ENCODE assay signal across 11 mouse cellular contexts in genomic region chr2:142058751-142059090, GRCm38 (mm10).
DNase-seq lines count a peak whose midpoint lies in the region; ATAC-seq and TF ChIP-seq lines count a peak whose summit lies in the region.
"Had no signal": no experiment of that assay in that cellular context is flagged by ENCODE, and none has a peak within 500 bp of the region (broad histone marks: within the 10 kb centered on the region; RNA-seq: fewer than 3 reads in every experiment).

No protein-coding gene starts in this region.

- no peak for ATAC-seq in heart, embryonic 16.5 days (replicated peaks; ENCODE audit: extremely low read depth, insufficient read depth, low FRiP score)
- 0 out of 2 replicates have a peak, but pooled peaks have one; percentile 29 for ATAC-seq in embryonic facial prominence, embryonic 15.5 days (ENCODE audit: insufficient number of reproducible peaks, low FRiP score, low TSS enrichment, low read depth)
- no peak for ATAC-seq in intestine, embryonic 14.5 days (replicated peaks; ENCODE audit: low FRiP score, low TSS enrichment, low read depth)
- 0 out of 2 replicates have a peak, but pooled peaks have one; percentile 31 for ATAC-seq in midbrain, postnatal 0 days (ENCODE audit: low FRiP score)
- no peak for ATAC-seq in CD4-positive, CD25-positive, alpha-beta regulatory T cell, adult 4 months

- no peak overlapping the region; the same call in 1 of the 2 replicates for H3K9ac ChIP-seq in heart, embryonic 16.5 days (ENCODE audit: low read length)
- no peak overlapping the region for H3K9ac ChIP-seq in embryonic facial prominence, embryonic 15.5 days
- no peak overlapping the region for H3K9ac ChIP-seq in intestine, embryonic 14.5 days (ENCODE audit: low read length)
- H3K9ac ChIP-seq in midbrain, postnatal 0 days (replicated peaks; ENCODE audit: low read length, poor library complexity, severe bottlenecking): no peak overlapping the region

- H3K36me3 ChIP-seq in heart, embryonic 16.5 days (ENCODE audit: control insufficient read depth, insufficient read depth): no peaks in the 10 kb centered on the region
- no peaks in the 10 kb centered on the region for H3K36me3 ChIP-seq in embryonic facial prominence, embryonic 15.5 days
- no peaks in the 10 kb centered on the region for H3K36me3 ChIP-seq in intestine, embryonic 14.5 days (ENCODE audit: control insufficient read depth, insufficient read depth, low read length)
- no peaks in the 10 kb centered on the region for H3K36me3 ChIP-seq in midbrain, postnatal 0 days (ENCODE audit: insufficient read depth, low read length)

- H3K27ac ChIP-seq in heart, embryonic 16.5 days (ENCODE audit: low read length): no peak overlapping the region; the same call in 1 of the 2 replicates
- H3K27ac ChIP-seq in embryonic facial prominence, embryonic 15.5 days (replicated peaks): 0 out of 2 replicates have a peak overlapping the region, but pooled peaks have one; percentile 59
- peak overlapping the region; percentile 30; the same call in 1 of the 2 replicates for H3K27ac ChIP-seq in intestine, embryonic 14.5 days (ENCODE audit: low read depth)
- H3K27ac ChIP-seq in midbrain, postnatal 0 days (ENCODE audit: low read depth, low read length): no peak overlapping the region

- no peak for TF ChIP-seq CTCF in midbrain, postnatal 0 days (IDR thresholded peaks at IDR 0.05)

- no peak for DNase-seq in heart, adult 18-20 months
- DNase-seq in intestine, embryonic 14.5 days (ENCODE audit: low spot score): no peak
- DNase-seq in midbrain, postnatal 0 days (ENCODE audit: low spot score): no peak
- no peak for DNase-seq in liver
- DNase-seq: adrenal gland, postnatal 36 days; lung, postnatal 10 days; thymus, adult 18-20 months had no signal

- no peaks in the 10 kb centered on the region for H3K27me3 ChIP-seq in heart, embryonic 16.5 days (ENCODE audit: control insufficient read depth, insufficient read depth, low read length)
- no peaks in the 10 kb centered on the region for H3K27me3 ChIP-seq in embryonic facial prominence, embryonic 15.5 days
- H3K27me3 ChIP-seq in intestine, embryonic 14.5 days (replicated peaks; ENCODE audit: control insufficient read depth, insufficient read depth, low read length): no peaks in the 10 kb centered on the region
- H3K27me3 ChIP-seq in midbrain, postnatal 0 days (ENCODE audit: insufficient read depth, low read length): no peaks in the 10 kb centered on the region

- H3K4me2 ChIP-seq in heart, embryonic 16.5 days (ENCODE audit: low read depth, low read length): peak overlapping the region; percentile 59
- H3K4me2 ChIP-seq in embryonic facial prominence, embryonic 15.5 days (replicated peaks): peak overlapping the region; percentile 30; the same call in 1 of the 2 replicates
- peak overlapping the region; percentile 40 for H3K4me2 ChIP-seq in intestine, embryonic 14.5 days (ENCODE audit: low read length)
- no peak overlapping the region for H3K4me2 ChIP-seq in midbrain, postnatal 0 days (ENCODE audit: low read depth, low read length, poor library complexity, severe bottlenecking)

- H3K4me1 ChIP-seq in heart, embryonic 16.5 days (ENCODE audit: control insufficient read depth, insufficient read depth, low read length): peaks cover 2% of the 10 kb centered on the region
- peaks cover 9% of the 10 kb centered on the region for H3K4me1 ChIP-seq in embryonic facial prominence, embryonic 15.5 days
- peaks cover 4% of the 10 kb centered on the region; the same call in 1 of the 2 replicates for H3K4me1 ChIP-seq in intestine, embryonic 14.5 days (replicated peaks; ENCODE audit: control insufficient read depth, insufficient read depth, low read length)
- peaks cover 7% of the 10 kb centered on the region for H3K4me1 ChIP-seq in midbrain, postnatal 0 days (ENCODE audit: insufficient read depth, low read length)

- no peak overlapping the region for H3K4me3 ChIP-seq in heart, embryonic 16.5 days (ENCODE audit: low read length)
- H3K4me3 ChIP-seq in embryonic facial prominence, embryonic 15.5 days (replicated peaks): no peak overlapping the region
- H3K4me3 ChIP-seq in intestine, embryonic 14.5 days (ENCODE audit: low read depth, low read length): no peak overlapping the region
- no peak overlapping the region for H3K4me3 ChIP-seq in midbrain, postnatal 0 days (ENCODE audit: low read depth, low read length)
- H3K4me3 ChIP-seq: erythroblast, embryonic 14.5 days had no signal

- 49% methylated on average over 2 of the region's 2 CpGs for WGBS in heart, embryonic 16.5 days
- WGBS in embryonic facial prominence, embryonic 15.5 days: 36% methylated on average over 2 of the region's 2 CpGs
- WGBS in intestine, embryonic 14.5 days: 35% methylated on average over 2 of the region's 2 CpGs
- 59% methylated on average over 2 of the region's 2 CpGs for WGBS in midbrain, postnatal 0 days

- no peaks in the 10 kb centered on the region for H3K9me3 ChIP-seq in heart, embryonic 16.5 days (replicated peaks; ENCODE audit: control insufficient read depth, low read length)
- no peaks in the 10 kb centered on the region for H3K9me3 ChIP-seq in embryonic facial prominence, embryonic 15.5 days (replicated peaks)
- H3K9me3 ChIP-seq in intestine, embryonic 14.5 days (ENCODE audit: control insufficient read depth, low read length): no peaks in the 10 kb centered on the region
- no peaks in the 10 kb centered on the region for H3K9me3 ChIP-seq in midbrain, postnatal 0 days (ENCODE audit: low read length)

Comparison
In these comparisons a context has a peak if more than half of its experiments do, and no peak if none do; other contexts are left out.
1. ATAC-seq: peak in embryonic facial prominence, embryonic 15.5 days (single experiment) and midbrain, postnatal 0 days (single experiment); none in heart, embryonic 16.5 days (single experiment), intestine, embryonic 14.5 days (single experiment) and CD4-positive, CD25-positive, alpha-beta regulatory T cell, adult 4 months (single experiment).
2. H3K27ac ChIP-seq: peak in embryonic facial prominence, embryonic 15.5 days (single experiment) and intestine, embryonic 14.5 days (single experiment); none in heart, embryonic 16.5 days (single experiment) and midbrain, postnatal 0 days (single experiment).